Mouse (Mus musculus) neural tube, embryonic 12.5 days (tissue): ENCODE results near the gene Clpsl2. TPM values are rescaled to one million over a fixed set of nuclear protein-coding genes. Genes with fewer than 3 reads are reported as not detected.
"Not testable (repeated sequence)": the region's sequence is repeated elsewhere in the genome, so short reads cannot be mapped to it uniquely, and the experiment has no call there.

Source experiments
- ATAC-seq: fragments of 200-750 bp; cut with Nextera tagmentation; 2 replicates; pipeline ENCODE4 v1.8.0; 2017; ENCODE audit warnings: low read depth, mild to moderate bottlenecking, moderate TSS enrichment, moderate library complexity; ENCODE audit not compliant: low FRiP score
- H3K27ac ChIP-seq: fragments of 300-500 bp; sonication (generic); 2 replicates; pipeline ENCODE4 v1.5.1; 2016
- H3K27me3 ChIP-seq: fragments of 300-500 bp; sonication (generic); replicated peaks from 2 replicates; pipeline ENCODE4 v1.6.1; 2016; ENCODE audit warnings: mild to moderate bottlenecking
- H3K36me3 ChIP-seq: fragments of 300-500 bp; sonication (generic); 2 replicates; pipeline ENCODE4 v1.6.1; 2016; ENCODE audit warnings: mild to moderate bottlenecking
- H3K4me1 ChIP-seq: fragments of 300-500 bp; sonication (generic); 2 replicates; pipeline ENCODE4 v1.6.1; 2016
- H3K4me2 ChIP-seq: fragments of 300-500 bp; sonication (generic); replicated peaks from 2 replicates; pipeline ENCODE4 v1.6.1; 2016; ENCODE audit warnings: mild to moderate bottlenecking
- H3K4me3 ChIP-seq: fragments of 300-500 bp; sonication (generic); 2 replicates; pipeline ENCODE4 v1.5.1; 2016
- H3K9ac ChIP-seq: fragments of 300-500 bp; sonication (generic); 2 replicates; pipeline ENCODE4 v1.6.1; 2016; ENCODE audit warnings: mild to moderate bottlenecking
- H3K9me3 ChIP-seq: fragments of 300-500 bp; sonication (generic); 2 replicates; pipeline ENCODE4 v1.6.1; 2016; ENCODE audit warnings: mild to moderate bottlenecking
- WGBS: fragments of 180-500 bp; shearing (Covaris S2); methylation state at CpG from one replicate; pipeline ENCODE4 v1.1.7; 2016; 5-methylcytosine and 5-hydroxymethylcytosine counted together
- polyA plus RNA-seq: library from polyadenylated mRNA; unstranded; fragments of >200 nt; fragmentation: Nextera tagmentation; extraction: Ambion mirVana; gene quantifications from 2 replicates; pipeline ENCODE4 v1.2.1, GENCODE M21; 2016

Clpsl2 gene
- polyA plus RNA-seq, 1 experiment from 2014 or later, result not detected

DNA sequence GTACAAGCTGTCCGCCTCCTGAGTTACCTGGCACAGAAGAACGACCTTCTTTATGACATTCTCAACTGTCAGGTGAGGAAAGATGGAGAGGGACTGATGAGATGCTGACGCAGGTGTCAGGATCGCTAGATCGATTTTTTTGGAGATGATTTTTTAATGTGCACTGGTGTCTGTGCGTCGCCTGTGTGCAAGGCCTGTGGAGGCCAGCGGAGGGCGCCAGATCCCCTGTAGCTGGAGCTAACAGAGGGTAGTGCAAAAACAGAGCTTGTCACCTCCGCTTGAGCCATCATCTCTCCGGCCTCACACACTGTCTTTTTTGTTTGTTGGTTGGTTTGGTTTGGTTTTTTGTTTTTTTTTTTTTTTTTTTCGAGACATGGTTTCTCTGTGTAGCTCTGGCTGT lies 11.3 kb upstream of the Clpsl2 start:
- Histone ChIP-seq H3K9ac (no peak overlapping the region), H3K4me2 (no peak overlapping the region), H3K4me3 (no peak overlapping the region), H3K36me3 (no peaks in the 10 kb centered on the region), H3K4me1 (no peaks in the 10 kb centered on the region), H3K9me3 (peaks cover 17% of the 10 kb centered on the region; the same call in 1 of the 2 replicates), H3K27me3 (no peaks in the 10 kb centered on the region), H3K27ac (no peak overlapping the region)
- ATAC-seq, result no peak
- WGBS, result 55% methylated on average over 12 of the region's 12 CpGs

DNA sequence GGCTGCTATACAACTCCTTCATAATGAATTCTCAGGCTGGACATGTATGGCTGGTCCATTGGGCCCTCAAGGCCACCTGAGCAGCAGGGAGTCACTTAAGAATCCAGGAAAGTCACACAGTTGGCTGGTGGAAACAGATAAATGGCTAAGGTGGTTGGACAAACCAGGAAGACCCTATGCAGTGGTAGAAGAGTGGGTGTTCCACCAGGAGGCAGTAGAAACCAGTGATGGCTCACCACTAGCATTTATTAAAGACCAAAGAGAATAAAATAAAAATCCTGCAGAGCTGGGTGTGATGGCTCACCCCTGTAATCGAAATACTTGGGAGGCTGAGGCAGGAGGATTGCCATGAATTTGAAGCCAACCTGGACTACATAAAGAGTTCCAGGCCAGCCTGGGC lies 2.3 kb upstream of the Clpsl2 start:
- no peak overlapping the region for H3K4me2 ChIP-seq
- WGBS, result 100% methylated on average over 1 of the region's 1 CpGs
- no peaks in the 10 kb centered on the region for H3K27me3 ChIP-seq
- no peak overlapping the region for H3K27ac ChIP-seq
- ATAC-seq, result no peak
- peaks cover 2% of the 10 kb centered on the region; the same call in 1 of the 2 replicates for H3K9me3 ChIP-seq
- H3K4me3 ChIP-seq, result no peak overlapping the region
- no peaks in the 10 kb centered on the region for H3K4me1 ChIP-seq
- H3K36me3 ChIP-seq, result no peaks in the 10 kb centered on the region
- no peak overlapping the region for H3K9ac ChIP-seq

DNA sequence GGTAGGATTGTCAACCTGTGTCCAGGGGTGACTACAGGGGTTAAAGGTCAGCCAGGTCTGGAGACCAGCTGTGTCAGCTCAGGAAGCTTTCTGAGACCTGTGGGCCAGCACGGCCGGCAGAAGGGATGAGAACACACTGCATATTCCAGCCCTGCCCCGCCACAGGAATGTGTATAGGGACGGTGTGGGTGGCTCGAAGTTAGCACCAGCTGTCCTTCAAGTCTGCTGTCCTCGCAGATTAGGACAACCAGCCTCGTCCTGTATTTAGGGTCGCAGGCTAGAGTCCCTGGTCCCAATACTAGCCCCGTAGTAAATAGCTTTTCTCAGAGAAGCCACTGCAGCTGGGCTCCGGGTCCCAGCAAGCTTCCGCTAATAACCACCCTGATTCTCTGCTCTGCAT lies 661 bp upstream of the Clpsl2 start:
- no peaks in the 10 kb centered on the region for H3K36me3 ChIP-seq
- no peaks in the 10 kb centered on the region for H3K9me3 ChIP-seq
- no peak overlapping the region for H3K4me2 ChIP-seq
- H3K27me3 ChIP-seq, result no peaks in the 10 kb centered on the region
- H3K4me1 ChIP-seq, result no peaks in the 10 kb centered on the region
- ATAC-seq, result no peak
- H3K9ac ChIP-seq, result no peak overlapping the region
- H3K27ac ChIP-seq, result no peak overlapping the region
- no peak overlapping the region for H3K4me3 ChIP-seq
- 67% methylated on average over 11 of the region's 11 CpGs for WGBS

DNA sequence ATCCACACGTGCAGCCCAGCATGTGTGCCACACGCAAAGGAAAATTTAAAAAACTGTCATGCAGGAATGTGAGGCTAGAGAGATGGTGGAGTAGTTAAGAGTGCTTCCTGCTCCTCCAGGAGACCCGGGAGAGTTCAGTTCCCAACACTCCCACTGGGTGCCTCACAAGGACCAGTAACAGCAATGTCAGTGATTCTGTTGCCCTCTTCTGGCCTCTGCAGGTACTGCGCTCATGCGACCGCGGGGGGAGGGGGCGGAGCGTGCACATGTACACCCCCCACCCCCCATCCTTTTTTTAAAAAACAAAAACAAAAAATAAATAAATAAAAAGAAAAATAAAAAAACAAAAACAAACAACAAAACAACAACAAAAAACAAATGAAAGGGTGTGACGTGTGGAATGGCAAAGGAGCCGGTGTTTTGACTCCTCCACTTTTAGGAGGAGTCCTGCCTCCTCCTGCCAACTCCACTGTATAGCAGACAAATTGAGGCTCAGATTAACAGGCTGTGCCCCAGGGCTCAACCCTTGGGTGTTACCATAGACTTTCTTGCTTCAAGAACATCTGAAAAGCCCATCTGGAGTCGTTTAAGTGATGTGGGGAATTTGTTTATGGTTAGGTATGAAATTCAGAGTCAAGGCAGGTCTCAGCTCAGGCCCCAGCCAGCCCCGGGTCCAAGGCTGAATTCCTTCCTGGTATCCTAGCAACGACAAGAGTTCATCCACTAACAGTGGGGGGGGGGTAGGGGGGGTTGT lies 4.0 kb downstream of the Clpsl2 start:
- no peak for ATAC-seq
- H3K27ac ChIP-seq, result no peak overlapping the region
- H3K36me3 ChIP-seq, result no peaks in the 10 kb centered on the region
- H3K4me3 ChIP-seq, result no peak overlapping the region
- WGBS, result 7% methylated on average over 14 of the region's 14 CpGs
- peaks cover 4% of the 10 kb centered on the region; the same call in 1 of the 2 replicates for H3K4me1 ChIP-seq
- no peak overlapping the region for H3K4me2 ChIP-seq
- H3K27me3 ChIP-seq, result no peaks in the 10 kb centered on the region
- H3K9me3 ChIP-seq, result no peaks in the 10 kb centered on the region
- H3K9ac ChIP-seq, result no peak overlapping the region

DNA sequence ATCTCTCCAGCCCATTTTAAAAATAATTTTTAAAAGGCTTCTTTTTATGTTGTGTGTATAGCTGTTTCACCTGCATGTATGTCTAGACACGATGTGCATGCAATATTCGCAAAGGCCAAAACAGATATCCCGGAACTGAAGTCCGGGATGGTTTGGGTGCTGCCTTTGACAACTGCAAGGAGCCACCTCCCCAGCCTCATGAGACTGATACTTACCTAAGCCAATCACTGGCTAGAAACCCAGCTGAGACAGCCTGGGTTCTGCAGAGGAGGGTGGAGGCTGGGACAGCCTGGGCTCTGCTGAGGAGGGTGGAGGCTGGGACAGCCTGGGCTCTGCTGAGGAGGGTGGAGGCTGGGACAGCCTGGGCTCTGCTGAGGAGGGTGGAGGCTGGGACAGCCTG lies 4.8 kb downstream of the Clpsl2 start:
- ATAC-seq, H3K36me3 ChIP-seq, H3K4me1 ChIP-seq, H3K9me3 ChIP-seq, H3K9ac ChIP-seq, H3K27ac ChIP-seq, H3K27me3 ChIP-seq, H3K4me2 ChIP-seq, H3K4me3 ChIP-seq: not testable (repeated sequence)
- 92% methylated on average over 4 of the region's 4 CpGs for WGBS

DNA sequence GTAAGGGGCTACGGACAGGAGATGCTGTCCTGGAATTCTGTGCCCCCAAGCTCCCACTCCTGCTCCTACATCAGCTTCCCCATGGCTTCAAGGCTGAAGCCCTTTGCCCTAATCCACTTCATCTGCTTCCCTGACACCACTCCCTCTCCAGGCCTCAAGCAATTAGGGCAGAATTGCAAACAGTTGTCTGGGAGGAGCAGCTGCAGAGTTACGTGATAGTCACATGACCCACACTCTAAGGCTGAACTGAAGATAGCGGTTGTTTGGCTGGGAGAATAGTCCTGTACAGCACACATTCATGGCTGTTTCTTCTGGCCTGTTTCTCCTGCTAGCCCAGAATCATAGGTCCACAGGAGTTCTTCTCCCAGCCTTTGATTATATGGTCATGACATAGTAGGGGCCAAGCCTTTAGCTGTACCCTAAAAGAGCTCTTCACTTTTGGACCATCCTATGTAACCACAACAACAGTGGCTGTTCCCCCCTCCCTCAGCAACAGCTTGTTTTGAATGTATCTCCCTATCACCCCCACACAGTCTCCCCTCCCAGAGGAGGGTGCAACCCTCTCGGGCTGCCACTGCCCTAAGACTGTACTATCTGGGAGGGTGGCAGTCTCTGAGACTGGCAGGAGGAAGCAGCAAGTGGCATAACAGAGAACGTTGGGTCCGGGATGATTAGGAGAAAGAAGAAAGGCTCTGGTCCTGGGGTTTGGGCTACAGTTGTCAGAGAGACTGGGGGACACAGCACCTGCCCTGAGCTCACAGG lies 7.6 kb downstream of the Clpsl2 start:
- Histone ChIP-seq H3K4me1 (peaks cover 4% of the 10 kb centered on the region; the same call in 1 of the 2 replicates), H3K9me3 (no peaks in the 10 kb centered on the region), H3K9ac (no peak overlapping the region), H3K27ac (no peak overlapping the region), H3K4me2 (no peak overlapping the region), H3K4me3 (no peak overlapping the region), H3K36me3 (no peaks in the 10 kb centered on the region), H3K27me3 (no peaks in the 10 kb centered on the region)
- WGBS, result 58% methylated on average over 6 of the region's 6 CpGs
- no peak for ATAC-seq

DNA sequence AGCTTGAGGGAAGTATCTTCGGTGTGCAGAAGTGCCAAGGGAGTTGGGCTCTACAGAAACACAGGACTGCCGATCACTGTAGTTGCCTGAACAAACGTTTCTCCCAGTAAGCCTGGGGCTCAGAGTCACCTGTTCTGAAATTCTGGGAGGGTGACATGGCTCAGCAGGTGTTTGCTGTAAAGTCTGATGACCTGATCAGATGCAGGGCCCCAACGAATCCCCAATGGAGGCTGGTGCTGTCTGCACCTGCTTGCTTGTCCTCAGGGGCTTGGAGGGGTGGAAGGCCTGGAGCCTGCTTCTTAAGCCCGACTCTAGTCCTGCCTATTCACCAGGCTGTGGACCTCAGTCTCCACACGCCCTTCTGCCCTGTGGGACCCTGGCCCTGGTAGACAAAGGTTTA lies 8.6 kb downstream of the Clpsl2 start:
- H3K4me2 ChIP-seq, result no peak overlapping the region
- no peaks in the 10 kb centered on the region for H3K36me3 ChIP-seq
- 79% methylated on average over 6 of the region's 6 CpGs for WGBS
- peaks cover 4% of the 10 kb centered on the region; the same call in 1 of the 2 replicates for H3K4me1 ChIP-seq
- H3K27ac ChIP-seq, result no peak overlapping the region
- no peaks in the 10 kb centered on the region for H3K27me3 ChIP-seq
- no peak overlapping the region for H3K4me3 ChIP-seq
- H3K9me3 ChIP-seq, result no peaks in the 10 kb centered on the region
- H3K9ac ChIP-seq, result no peak overlapping the region
- ATAC-seq, result no peak

DNA sequence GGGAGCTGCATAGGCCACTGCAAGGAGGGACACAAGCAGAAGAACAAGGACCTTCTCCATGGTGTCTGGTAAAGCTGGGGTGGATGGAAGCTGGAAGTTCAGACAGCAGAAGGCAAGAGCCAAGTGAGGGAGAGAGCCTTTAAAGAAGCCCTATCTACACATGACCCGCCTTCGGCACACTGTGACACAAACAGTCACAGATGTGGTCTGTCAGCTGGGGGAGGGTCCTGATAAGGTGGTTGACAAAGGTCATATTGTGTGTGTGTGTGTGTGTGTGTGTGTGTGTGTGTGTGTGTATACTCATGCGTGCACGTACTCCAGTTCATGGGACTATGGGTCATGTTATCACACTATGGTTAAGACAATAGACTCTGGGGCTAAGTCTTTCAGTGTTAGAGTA lies 11.4 kb downstream of the Clpsl2 start, which contains the start of gene Clps:
Gene Clps, minus strand, starts transcription at position 169 of the 400 bp plus-strand sequence.
- Histone ChIP-seq H3K9ac (no peak within 1 kb of the TSS), H3K9me3 (no peaks in the 10 kb centered on the region), H3K4me2 (no peak within 1 kb of the TSS), H3K36me3 (no peaks in the 10 kb centered on the region), H3K27ac (no peak within 1 kb of the TSS), H3K27me3 (no peaks in the 10 kb centered on the region), H3K4me1 (peaks cover 4% of the 10 kb centered on the region; the same call in 1 of the 2 replicates), H3K4me3 (no peak within 1 kb of the TSS)
- no peak for ATAC-seq
- 86% methylated on average over 4 of the region's 4 CpGs for WGBS

DNA sequence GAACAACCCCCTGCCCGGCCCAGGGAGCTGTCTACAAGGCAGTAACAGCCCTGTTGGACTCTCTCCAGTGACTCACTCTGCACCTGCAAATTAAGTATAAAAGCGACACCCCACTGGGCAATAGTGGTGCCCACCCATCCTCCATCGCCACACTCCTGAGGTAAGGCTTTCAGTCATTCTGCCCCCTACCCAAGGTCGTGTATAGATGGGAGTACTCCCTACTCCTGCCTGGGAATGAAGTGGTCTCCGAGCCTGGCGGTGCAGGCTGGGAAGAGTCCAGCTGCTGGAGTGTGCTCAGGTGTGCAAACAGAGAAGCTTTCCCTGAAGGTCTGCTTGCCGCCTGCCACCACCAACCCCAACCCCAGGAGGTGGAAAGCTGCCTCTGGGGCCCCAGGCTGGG lies 12.4 kb downstream of the Clpsl2 start:
- no peak for ATAC-seq
- H3K27ac ChIP-seq, result no peak overlapping the region
- no peaks in the 10 kb centered on the region for H3K36me3 ChIP-seq
- 63% methylated on average over 7 of the region's 7 CpGs for WGBS
- H3K27me3 ChIP-seq, result no peaks in the 10 kb centered on the region
- H3K4me1 ChIP-seq, result peaks cover 2% of the 10 kb centered on the region; the same call in 1 of the 2 replicates
- no peak overlapping the region for H3K4me2 ChIP-seq
- no peak overlapping the region for H3K9ac ChIP-seq
- no peaks in the 10 kb centered on the region for H3K9me3 ChIP-seq
- no peak overlapping the region for H3K4me3 ChIP-seq

DNA sequence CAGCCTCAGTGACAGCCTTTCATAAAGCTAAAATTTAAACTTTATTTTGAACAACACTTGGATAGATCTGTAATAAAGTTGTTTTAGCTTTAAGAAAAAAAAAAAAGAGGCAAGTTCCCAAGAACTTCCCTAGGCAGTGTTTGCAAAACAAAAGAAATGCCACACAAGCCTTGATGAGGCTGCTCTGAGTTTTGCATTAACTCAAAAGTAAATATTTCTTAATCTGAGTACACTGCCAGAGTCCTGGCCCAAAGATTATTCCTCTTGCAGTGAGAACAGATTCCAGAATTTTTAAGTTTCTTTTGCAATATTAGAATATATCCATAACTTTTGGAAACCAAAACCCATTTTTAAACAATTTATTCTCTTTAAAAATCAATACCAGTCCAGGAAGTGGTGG lies 16.0 kb downstream of the Clpsl2 start:
- no peaks in the 10 kb centered on the region for H3K27me3 ChIP-seq
- H3K4me3 ChIP-seq, result no peak overlapping the region
- no peak overlapping the region for H3K27ac ChIP-seq
- H3K9me3 ChIP-seq, result no peaks in the 10 kb centered on the region
- H3K4me1 ChIP-seq, result no peaks in the 10 kb centered on the region
- no peaks in the 10 kb centered on the region for H3K36me3 ChIP-seq
- H3K9ac ChIP-seq, result no peak overlapping the region
- no peak overlapping the region for H3K4me2 ChIP-seq
- ATAC-seq, result no peak

DNA sequence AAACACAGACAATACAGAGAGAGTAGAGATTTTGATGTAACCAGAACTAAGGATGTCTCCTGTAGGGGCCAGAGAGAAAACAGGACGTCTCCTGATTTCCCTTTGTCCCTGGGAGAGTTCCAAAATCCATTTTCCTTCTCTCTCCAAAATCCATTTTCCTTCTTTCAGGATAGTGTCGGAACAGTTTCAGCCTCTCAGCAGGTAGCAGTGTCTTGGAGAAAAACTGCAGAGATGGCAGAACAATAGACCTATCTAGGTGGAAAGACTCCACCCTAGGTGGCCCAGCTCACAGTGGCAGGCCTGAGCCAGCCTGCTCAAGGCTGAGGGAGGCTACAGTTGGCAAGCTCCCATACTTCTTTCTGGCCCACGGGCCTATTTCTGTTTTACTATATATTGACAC lies 18.3 kb downstream of the Clpsl2 start:
- no peak overlapping the region for H3K9ac ChIP-seq
- no peaks in the 10 kb centered on the region for H3K4me1 ChIP-seq
- no peaks in the 10 kb centered on the region for H3K9me3 ChIP-seq
- no peak overlapping the region for H3K4me3 ChIP-seq
- ATAC-seq, result no peak
- WGBS, result 32% methylated on average over 3 of the region's 3 CpGs
- H3K36me3 ChIP-seq, result no peaks in the 10 kb centered on the region
- no peaks in the 10 kb centered on the region for H3K27me3 ChIP-seq
- H3K27ac ChIP-seq, result no peak overlapping the region
- H3K4me2 ChIP-seq, result no peak overlapping the region

DNA sequence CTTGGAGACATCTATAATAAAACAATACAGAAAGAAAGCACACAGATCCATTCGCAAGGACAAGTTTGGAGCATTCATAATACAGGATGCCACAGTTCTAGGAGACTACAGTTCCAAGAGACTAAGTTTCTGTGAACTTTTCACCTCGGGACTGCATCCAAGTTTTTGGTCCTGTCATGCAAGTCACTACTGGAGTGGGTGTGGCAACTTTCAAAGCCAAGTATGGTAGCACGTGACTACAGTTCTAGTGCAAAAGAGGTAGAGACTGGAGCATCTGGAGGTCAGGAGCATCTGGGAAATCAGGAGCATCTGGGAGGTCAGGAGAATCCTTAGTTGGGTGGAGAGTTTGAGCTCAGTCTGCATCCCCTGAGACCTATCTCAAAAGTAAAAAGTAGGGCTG lies 22.7 kb downstream of the Clpsl2 start:
- WGBS, result 88% methylated on average over 3 of the region's 3 CpGs
- Histone ChIP-seq H3K9ac (no peak overlapping the region), H3K36me3 (no peaks in the 10 kb centered on the region)

More for the DNA sequence above, 22.7 kb downstream of the Clpsl2 start:
- peaks cover 10% of the 10 kb centered on the region for H3K4me1 ChIP-seq
- H3K4me3 ChIP-seq, result no peak overlapping the region
- H3K4me2 ChIP-seq, result no peak overlapping the region
- no peaks in the 10 kb centered on the region for H3K9me3 ChIP-seq
- no peaks in the 10 kb centered on the region; the same call in 1 of the 2 replicates for H3K27me3 ChIP-seq
- H3K27ac ChIP-seq, result no peak overlapping the region
- ATAC-seq, result no peak
